Comparison of ENCODE assay signal across 8 mouse cellular contexts in genomic region chr15:98952751-98953400, GRCm38 (mm10). TPM values are rescaled to one million over a fixed set of nuclear protein-coding genes. Genes with fewer than 3 reads are reported as not detected.
DNase-seq lines count a peak whose midpoint lies in the region; ATAC-seq and TF ChIP-seq lines count a peak whose summit lies in the region.

No protein-coding gene starts in this region.

- peak overlapping the region; percentile 99 for H3K9ac ChIP-seq in heart, embryonic 11.5 days (ENCODE audit: low read depth, low read length)
- peak overlapping the region; percentile 76 for H3K9ac ChIP-seq in kidney, postnatal 0 days (ENCODE audit: low read depth, low read length)

- H3K4me3 ChIP-seq in embryonic facial prominence, embryonic 10.5 days, result peak overlapping the region; percentile 92
- H3K4me3 ChIP-seq in heart, embryonic 11.5 days (ENCODE audit: low read depth, low read length), result peak overlapping the region; percentile 91
- peak overlapping the region; percentile 76 for H3K4me3 ChIP-seq in kidney, postnatal 0 days (replicated peaks; ENCODE audit: low read depth, low read length)

- DNase-seq in ovary, adult 18-20 months (ENCODE audit: low spot score), result peak; percentile 34
- no peak for DNase-seq in ovary, postnatal 10 days (ENCODE audit: low spot score)
- DNase-seq in embryonic facial prominence, embryonic 10.5 days (ENCODE audit: low spot score), result peak; percentile 89
- peak; percentile 92 for DNase-seq in kidney, postnatal 0 days (ENCODE audit: low spot score)
- DNase-seq in lung, postnatal 14 days, result peak; percentile 76
- peak; percentile 68 for DNase-seq in right cerebral cortex, postnatal 14 days
- DNase-seq in urinary bladder, postnatal 4 days (ENCODE audit: low spot score in 2 of 2), result peak; percentile 57 to 65

- peaks cover 24% of the 10 kb centered on the region for H3K4me1 ChIP-seq in embryonic facial prominence, embryonic 10.5 days
- peaks cover 13% of the 10 kb centered on the region for H3K4me1 ChIP-seq in heart, embryonic 11.5 days (ENCODE audit: control insufficient read depth, insufficient read depth, low read length)
- H3K4me1 ChIP-seq in kidney, postnatal 0 days (replicated peaks; ENCODE audit: insufficient read depth, low read length), result peaks cover 7% of the 10 kb centered on the region

- peak; percentile 44; the same call in 1 of the 2 replicates for TF ChIP-seq CTCF in kidney, postnatal 0 days (IDR thresholded peaks at IDR 0.05; ENCODE audit: low read depth)

- ATAC-seq in heart, embryonic 11.5 days (replicated peaks; ENCODE audit: insufficient number of reproducible peaks, low FRiP score, low TSS enrichment), result peak; percentile 70
- ATAC-seq in kidney, postnatal 0 days (replicated peaks; ENCODE audit: low FRiP score, low read depth), result peak; percentile 85

- peak overlapping the region; percentile 70 for H3K4me2 ChIP-seq in heart, embryonic 11.5 days
- H3K4me2 ChIP-seq in kidney, postnatal 0 days (ENCODE audit: low read length), result peak overlapping the region; percentile 65

- H3K9me3 ChIP-seq in embryonic facial prominence, embryonic 10.5 days, result no peaks in the 10 kb centered on the region
- H3K9me3 ChIP-seq in heart, embryonic 11.5 days (replicated peaks; ENCODE audit: control insufficient read depth, low read length), result no peaks in the 10 kb centered on the region
- no peaks in the 10 kb centered on the region for H3K9me3 ChIP-seq in kidney, postnatal 0 days (replicated peaks; ENCODE audit: low read length)

- H3K27ac ChIP-seq in embryonic facial prominence, embryonic 10.5 days (replicated peaks), result peak overlapping the region; percentile 98
- peak overlapping the region; percentile 99 for H3K27ac ChIP-seq in heart, embryonic 11.5 days (ENCODE audit: low read depth, low read length)
- peak overlapping the region; percentile 93 for H3K27ac ChIP-seq in kidney, postnatal 0 days

- under 1% methylated on average over 41 of the region's 41 CpGs for WGBS in embryonic facial prominence, embryonic 10.5 days
- WGBS in heart, embryonic 11.5 days (ENCODE audit: insufficient replicate concordance), result under 1% methylated on average over 41 of the region's 41 CpGs
- WGBS in kidney, postnatal 0 days, result under 1% methylated on average over 41 of the region's 41 CpGs

- peaks cover 26% of the 10 kb centered on the region for H3K36me3 ChIP-seq in embryonic facial prominence, embryonic 10.5 days (replicated peaks)
- no peaks in the 10 kb centered on the region for H3K36me3 ChIP-seq in heart, embryonic 11.5 days (ENCODE audit: control insufficient read depth, insufficient read depth, low read length)
- 0 out of 2 replicates have a peak, but pooled peaks cover 4% of the 10 kb centered on the region for H3K36me3 ChIP-seq in kidney, postnatal 0 days (ENCODE audit: insufficient read depth, low read length)

- H3K27me3 ChIP-seq in embryonic facial prominence, embryonic 10.5 days (replicated peaks; ENCODE audit: low read depth, poor library complexity, severe bottlenecking), result no peaks in the 10 kb centered on the region
- H3K27me3 ChIP-seq in heart, embryonic 11.5 days (ENCODE audit: control insufficient read depth, insufficient read depth, low read length), result no peaks in the 10 kb centered on the region
- no peaks in the 10 kb centered on the region for H3K27me3 ChIP-seq in kidney, postnatal 0 days (ENCODE audit: insufficient read depth, low read length)

RNA-seq across cellular contexts. Expression of gene Gm49450, which starts 0.5 kb away (rescaled TPM):
- not detected in 2 replicates for polyA plus RNA-seq in embryonic facial prominence, embryonic 10.5 days (2016; fragmentation: Nextera tagmentation; extraction: Ambion mirVana)
- not detected in 2 replicates for polyA plus RNA-seq in heart, embryonic 11.5 days (2014; fragmentation: Nextera tagmentation; extraction: Ambion mirVana)
- polyA plus RNA-seq in kidney, postnatal 0 days (2015; fragmentation: Nextera tagmentation; extraction: Ambion mirVana), result not detected in 2 replicates

RNA-seq across cellular contexts. Expression of gene Tuba1a, which starts 0.6 kb away (rescaled TPM):
- polyA plus RNA-seq in embryonic facial prominence, embryonic 10.5 days (2016; fragmentation: Nextera tagmentation; extraction: Ambion mirVana), result 2,739 and 2,840 TPM in 2 replicates
- polyA plus RNA-seq in heart, embryonic 11.5 days (2014; fragmentation: Nextera tagmentation; extraction: Ambion mirVana), result 1,237 and 1,376 TPM in 2 replicates
- 460 and 537 TPM in 2 replicates for polyA plus RNA-seq in kidney, postnatal 0 days (2015; fragmentation: Nextera tagmentation; extraction: Ambion mirVana)

RNA-seq across cellular contexts. Expression of gene Tuba1b, which starts 18.5 kb away (rescaled TPM):
- 2,343 and 2,408 TPM in 2 replicates for polyA plus RNA-seq in embryonic facial prominence, embryonic 10.5 days (2016; fragmentation: Nextera tagmentation; extraction: Ambion mirVana)
- polyA plus RNA-seq in heart, embryonic 11.5 days (2014; fragmentation: Nextera tagmentation; extraction: Ambion mirVana), result 1,819 and 1,826 TPM in 2 replicates
- 903 and 1,010 TPM in 2 replicates for polyA plus RNA-seq in kidney, postnatal 0 days (2015; fragmentation: Nextera tagmentation; extraction: Ambion mirVana)

RNA-seq across cellular contexts. Expression of gene Lmbr1l, which starts 34.8 kb away (rescaled TPM):
- 23.4 and 26.9 TPM in 2 replicates for polyA plus RNA-seq in embryonic facial prominence, embryonic 10.5 days (2016; fragmentation: Nextera tagmentation; extraction: Ambion mirVana)
- polyA plus RNA-seq in heart, embryonic 11.5 days (2014; fragmentation: Nextera tagmentation; extraction: Ambion mirVana), result 4.0 and 5.7 TPM in 2 replicates
- 11.6 and 13.0 TPM in 2 replicates for polyA plus RNA-seq in kidney, postnatal 0 days (2015; fragmentation: Nextera tagmentation; extraction: Ambion mirVana)

RNA-seq across cellular contexts. Expression of gene Dhh, which starts 54.5 kb away (rescaled TPM):
- polyA plus RNA-seq in embryonic facial prominence, embryonic 10.5 days (2016; fragmentation: Nextera tagmentation; extraction: Ambion mirVana), result 0.31 and 0.34 TPM in 2 replicates
- polyA plus RNA-seq in heart, embryonic 11.5 days (2014; fragmentation: Nextera tagmentation; extraction: Ambion mirVana), result 2.5 and 5.0 TPM in 2 replicates
- 2.6 and 2.9 TPM in 2 replicates for polyA plus RNA-seq in kidney, postnatal 0 days (2015; fragmentation: Nextera tagmentation; extraction: Ambion mirVana)
